Mouse (Mus musculus) cerebellum, postnatal 10 days (tissue): Measurements from ENCODE around the gene Chil3.
A peak's percentile ranks its signal among the peaks of the same experiment; 100 is the strongest.
"Not testable (repeated sequence)": the region's sequence is repeated elsewhere in the genome, so short reads cannot be mapped to it uniquely, and the experiment has no call there.

Source experiments
- DNase-seq, 2 experiments: peaks; one replicate each; pipeline ENCODE4 v3.0.0; 2021; ENCODE audit warnings: mixed read lengths in 2 of 2

Chil3 gene

DNA sequence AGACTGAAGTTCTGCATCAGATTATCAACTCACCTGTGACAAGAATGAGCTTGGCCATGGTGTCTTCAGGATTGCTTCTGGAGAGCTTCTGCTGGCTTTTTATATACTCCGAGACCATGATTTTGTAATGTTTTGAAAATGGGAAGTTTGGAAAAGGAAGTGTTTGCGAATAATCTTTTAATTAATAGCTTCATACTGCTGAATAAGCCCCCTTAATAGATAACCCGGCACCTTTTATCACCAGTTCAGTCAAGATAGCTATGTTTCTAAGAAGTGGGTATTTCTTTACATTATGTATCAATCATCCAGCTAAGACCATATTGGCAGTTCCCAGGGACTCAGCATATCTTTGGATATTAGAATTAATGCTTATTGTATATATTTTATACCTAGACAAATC, at the start of gene Chil3:
Gene Chil3 (minus strand): TSS at position 101 of the 400 bp plus-strand sequence.
- DNase-seq: no peak

DNA sequence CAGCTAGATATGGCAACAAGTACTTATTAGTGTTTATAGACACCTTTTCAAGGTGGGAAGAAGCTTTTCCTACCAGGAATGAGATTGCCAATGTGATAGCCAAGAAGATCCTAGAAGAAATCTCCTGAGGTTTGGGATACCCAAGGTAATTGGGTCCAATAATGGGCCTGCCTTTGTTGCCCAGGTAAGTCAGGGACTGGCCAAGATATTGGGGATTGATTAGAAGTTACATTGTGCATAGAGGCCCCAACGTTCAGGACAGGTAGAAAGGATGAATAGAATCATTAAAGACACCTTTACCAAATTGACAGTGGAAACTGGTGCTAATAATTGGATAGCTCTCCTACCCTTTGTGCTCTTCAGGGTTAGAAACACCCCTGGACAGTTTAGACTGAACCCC, 30.7 kb upstream of the Chil3 start:
- not testable (repeated sequence) for DNase-seq

DNA sequence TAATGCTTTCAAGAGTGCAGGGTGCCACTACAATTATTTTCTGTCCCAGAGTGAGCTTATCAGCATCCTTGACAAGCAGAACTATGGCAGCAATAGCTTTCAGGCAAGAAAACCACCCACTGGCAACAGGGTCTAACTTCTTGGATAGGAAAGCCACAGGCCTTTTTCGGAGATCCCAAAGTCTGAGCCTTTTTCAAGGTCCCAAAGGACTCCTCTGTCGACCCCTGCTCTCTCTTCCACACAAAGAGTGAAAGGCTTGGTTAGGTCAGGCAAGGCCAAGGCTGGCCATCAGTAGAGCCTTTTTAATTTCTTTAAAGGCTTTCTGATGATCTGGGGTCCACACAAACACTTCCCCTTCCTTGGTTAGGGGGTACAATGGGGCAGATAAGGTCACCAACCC, 29.9 kb upstream of the Chil3 start:
- not testable (repeated sequence) for DNase-seq

DNA sequence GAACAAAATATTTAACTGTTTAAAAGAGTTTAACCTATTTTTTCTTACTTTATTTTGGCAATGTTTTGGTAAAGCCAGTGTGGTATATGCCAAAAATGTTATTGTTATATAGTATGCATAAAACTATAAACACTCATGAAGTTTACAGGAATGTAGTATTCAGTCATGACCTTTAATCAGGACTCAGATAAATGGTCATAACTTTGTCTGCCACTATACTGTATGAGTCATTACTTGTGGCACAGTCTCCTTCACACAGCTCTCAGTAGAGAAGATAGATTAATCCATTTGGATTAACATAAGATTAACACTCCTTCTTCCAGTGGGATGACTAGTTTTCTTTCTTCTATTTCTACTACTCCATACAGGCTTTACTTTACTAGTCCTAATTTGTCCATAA, 28.9 kb upstream of the Chil3 start:
- no peak for DNase-seq

DNA sequence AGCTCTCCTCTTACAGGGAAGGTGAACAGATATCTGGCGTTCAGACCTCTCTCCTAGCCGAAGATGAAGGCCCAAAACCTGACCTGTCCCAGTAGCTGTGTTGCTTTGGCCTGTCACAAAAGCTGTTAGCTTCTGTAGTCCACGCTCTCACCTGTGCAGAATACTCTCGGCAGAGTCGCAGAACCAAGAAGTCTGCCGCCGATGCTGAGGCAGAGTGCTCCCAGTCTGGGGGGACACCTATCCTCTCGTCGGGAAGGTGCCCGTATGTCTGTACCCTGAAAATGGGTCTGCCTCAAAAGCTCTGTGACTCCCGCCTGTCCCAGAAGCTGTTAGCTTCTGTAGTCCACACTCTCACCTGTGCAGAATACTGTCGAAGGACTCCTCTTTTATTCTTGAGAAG, 28.1 kb upstream of the Chil3 start:
- no peak for DNase-seq

DNA sequence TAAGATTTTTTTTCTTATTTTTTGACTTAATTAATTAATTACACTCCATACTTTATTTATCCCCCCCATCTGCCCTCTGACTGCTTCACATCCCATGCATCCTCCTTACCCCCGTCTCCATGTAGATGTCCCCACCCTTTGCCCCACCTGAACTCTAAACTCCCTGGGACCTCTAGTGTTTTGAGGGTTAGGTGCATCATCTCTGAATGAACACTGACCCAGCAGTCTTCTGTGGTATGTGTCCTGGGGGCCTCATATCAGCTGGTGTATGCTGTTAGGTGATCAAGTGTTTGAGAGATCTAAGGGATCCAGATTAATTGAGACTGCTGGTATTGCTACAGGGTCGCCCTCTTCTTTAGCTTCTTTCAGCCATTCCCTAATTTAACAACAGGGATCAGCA, 20.6 kb upstream of the Chil3 start:
- DNase-seq: no peak

DNA sequence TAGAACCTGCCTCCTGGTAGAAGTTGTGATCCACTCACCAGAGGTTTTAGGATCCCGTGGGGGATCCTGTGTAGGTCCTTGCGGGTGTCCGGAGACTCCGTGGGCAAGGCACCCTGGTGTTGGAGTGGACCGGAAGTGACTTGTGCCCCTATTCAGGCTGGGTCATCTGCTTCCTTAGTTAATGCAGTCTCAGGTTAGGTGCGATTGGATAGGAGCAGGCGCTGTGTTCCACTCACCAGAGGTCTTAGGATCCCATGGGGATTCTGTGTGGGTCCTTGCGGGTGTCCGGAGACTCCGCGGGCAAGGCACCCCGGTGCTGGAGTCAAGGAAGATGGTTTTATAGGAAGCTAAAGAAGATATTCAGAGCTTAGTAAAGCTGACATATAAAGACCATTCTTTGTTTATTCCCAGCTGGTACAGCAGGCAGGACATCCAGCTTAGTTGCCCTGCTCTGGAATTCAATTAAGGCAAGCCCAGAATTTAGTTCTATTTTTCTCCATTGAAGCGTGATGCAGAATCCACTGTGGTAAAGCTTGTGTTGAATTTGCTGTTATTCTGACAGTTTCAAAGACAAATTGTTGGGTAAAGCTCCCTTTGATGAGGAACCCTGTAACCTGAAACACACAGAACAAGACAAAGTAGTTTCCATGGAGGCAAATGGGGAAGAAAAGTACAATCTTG, 10.3 kb upstream of the Chil3 start:
- no peak for DNase-seq

DNA sequence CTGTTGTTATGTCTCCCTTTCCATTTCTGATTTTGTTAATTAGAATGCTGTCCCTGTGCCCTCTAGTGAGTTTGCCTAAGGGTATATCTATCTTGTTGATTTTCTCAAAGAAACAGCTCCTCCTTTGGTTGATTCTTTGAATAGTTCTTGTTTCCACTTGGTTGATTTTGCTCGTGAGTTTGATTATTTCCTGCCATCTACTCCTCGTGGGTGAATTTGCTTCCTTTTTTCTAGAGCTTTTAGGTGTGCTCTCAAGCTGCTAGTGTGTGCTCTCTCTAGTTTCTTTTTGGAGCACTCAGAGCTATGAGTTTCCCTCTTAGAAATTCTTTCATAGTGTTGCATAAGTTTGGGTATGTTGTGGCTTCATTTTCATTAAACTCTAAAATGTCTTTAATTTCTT, 7.6 kb upstream of the Chil3 start:
- DNase-seq: not testable (repeated sequence)

DNA sequence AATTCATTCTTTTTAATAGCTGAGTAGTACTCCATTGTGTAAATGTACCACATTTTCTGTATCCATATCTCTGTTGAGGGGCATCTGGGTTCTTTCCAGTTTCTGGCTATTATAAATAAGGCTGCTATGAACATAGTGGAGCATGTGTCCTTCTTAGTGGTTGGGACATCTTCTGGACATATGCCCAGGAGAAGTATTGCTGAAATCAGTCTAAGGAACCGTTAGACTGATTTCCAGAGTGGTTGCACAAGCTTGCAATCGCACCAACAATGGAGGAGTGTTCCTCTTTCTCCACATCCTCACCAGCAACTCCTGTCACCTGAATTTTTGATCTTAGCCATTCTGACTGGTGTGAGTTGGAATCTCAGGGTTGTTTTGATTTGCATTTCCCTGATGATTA, 5.1 kb upstream of the Chil3 start:
- not testable (repeated sequence) for DNase-seq

DNA sequence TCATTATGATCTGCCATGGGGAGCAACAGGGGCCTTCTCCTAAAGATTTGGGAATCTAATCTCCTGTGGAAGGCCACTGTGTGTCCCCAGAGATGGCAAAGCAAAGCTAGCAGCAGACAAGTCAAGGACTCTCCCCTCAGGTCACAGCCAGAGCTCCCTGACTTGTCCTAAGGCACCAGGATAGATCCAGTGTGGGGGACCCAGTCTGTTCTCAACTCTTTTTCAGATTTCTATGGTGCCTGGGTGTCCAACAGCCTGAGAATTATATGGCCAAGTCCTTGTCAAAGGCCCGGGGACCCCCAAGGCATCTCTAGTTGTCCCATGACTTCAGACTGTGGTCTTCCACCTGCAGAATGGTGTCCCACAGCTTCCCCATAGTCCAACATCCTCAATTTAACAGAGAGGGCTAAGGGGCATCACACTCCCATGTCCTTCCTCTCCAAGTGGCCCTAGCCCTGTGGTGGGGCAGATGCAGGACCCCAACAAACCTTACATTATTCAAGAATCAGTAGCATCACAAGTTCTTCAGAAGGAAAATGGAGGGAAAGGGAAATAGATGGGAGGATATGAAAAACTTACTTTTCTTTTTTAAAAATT, 3.9 kb upstream of the Chil3 start:
- no peak for DNase-seq

DNA sequence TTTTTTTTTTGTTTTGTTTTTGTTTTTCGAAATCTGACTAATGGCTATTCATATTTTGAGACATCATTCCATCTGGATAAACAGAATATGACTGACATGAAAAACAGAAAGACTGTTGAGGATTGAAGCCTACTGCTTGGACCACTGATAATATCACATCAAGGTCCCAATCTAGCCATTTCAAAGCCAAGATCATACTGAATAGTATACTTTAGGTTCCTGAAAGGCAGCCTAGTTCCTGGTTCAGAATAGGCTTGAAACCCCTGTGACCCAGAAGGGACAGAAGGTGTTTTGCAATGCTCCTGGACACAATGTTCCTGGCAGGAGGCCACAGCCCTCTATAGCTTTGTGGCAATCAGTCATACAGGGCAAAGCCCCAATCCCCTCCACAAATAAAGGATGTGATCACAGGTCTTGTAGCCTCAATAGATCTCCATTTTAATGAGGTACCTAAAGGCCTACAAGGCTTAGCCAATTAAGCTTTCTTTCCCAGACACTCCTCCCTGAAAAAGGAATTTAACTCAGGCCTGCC, 3.2 kb upstream of the Chil3 start:
- peak in 1 of 2 experiments; percentile 4 for DNase-seq

DNA sequence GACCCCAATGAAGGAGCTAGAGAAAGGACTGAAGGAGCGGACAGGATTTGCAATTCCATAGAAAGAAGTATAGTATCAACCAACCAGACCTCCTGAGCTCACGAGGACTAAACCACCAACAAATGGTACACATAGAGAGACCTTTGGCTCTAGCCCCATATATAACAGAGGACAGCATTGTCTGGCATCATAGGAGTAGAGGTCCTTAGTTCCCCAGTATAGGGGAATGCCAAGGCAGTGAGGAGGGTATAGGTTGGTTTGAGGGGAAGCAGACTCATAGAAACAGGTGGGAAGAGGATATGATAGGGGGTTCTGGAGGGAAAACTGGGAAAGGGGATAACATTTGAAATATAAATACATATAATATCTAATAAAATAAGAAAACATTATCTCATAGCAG, 13.0 kb downstream of the Chil3 start:
- no peak for DNase-seq

DNA sequence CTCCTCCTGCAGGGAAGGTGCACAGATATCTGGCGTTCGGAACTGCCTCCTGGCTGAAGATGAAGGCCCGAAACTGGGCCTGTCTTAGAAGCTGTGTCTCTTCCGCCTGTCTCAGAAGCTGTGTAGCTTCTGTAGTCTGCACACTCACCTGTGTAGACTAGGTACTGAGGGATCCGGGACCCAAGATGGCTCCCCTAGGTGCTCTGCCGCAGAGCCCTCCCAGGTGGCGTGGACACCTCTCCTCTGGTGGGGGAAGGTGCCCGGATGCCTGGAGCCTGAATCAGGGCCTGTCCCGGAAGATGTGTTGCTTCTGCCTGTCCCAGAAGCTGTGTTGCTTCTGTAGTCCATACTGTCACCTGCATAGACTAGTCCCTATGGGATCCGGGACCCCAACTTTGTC, 23.3 kb downstream of the Chil3 start:
- DNase-seq: no peak

DNA sequence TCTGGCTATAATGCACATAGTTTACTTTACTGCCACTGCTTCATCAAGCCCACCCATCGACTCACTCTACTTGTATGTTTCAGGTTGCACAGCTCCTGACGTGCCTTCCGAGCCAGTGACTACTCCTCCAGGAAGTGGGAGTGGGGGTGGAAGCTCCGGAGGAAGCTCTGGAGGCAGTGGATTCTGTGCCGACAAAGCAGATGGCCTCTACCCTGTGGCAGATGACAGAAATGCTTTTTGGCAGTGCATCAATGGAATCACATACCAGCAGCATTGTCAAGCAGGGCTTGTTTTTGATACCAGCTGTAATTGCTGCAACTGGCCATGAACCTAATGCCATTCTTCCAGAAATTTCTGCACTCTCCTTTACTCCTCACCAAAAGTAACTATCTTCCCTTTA, 35.7 kb downstream of the Chil3 start:
- peak; percentile 95 for DNase-seq

DNA sequence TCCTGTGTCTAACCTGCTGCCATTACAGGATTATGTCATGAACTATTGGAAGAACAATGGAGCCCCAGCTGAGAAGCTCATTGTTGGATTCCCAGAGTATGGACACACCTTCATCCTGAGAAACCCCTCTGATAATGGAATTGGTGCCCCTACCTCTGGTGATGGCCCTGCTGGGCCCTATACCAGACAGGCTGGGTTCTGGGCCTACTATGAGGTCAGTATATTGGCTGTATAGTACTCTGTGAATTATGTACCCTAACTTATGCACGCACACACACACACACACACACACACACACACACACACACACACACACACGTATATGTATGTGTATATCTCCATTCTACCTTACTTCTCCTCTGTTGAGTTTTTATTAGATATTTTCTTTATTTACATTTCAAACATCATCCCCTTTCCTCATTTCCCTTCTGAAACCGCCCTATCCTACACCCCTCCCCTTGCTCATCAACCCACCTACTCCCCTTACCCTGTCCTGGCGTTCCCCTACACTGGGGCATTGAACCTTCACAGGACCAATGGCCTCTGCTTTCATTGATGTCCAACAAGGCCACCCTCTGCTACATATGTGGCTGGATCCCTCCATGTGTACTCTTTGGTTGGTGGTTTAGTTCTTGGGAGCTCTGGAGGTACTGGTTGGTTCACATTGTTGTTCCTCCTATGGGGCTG, 38.4 kb downstream of the Chil3 start:
- DNase-seq: no peak

DNA sequence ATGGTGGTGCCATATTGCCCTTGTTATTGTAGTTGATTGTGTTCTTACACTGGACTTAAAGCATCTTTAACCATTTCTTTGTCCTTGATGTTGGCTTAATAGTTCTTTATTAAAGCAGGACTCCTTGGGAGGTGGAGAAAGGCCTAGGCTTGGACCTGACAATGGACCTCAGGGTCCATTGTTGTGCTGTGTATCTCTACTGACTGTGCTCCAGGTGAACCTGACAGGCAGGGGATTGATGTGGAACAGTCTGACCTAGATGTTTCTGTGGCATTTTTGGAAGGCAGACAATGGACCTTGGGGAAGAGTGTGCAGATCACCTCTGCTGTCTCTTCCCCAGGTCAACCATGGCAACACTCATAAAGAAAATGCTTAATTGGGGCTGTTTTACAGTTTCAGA, 40.4 kb downstream of the Chil3 start:
- DNase-seq: no peak

DNA sequence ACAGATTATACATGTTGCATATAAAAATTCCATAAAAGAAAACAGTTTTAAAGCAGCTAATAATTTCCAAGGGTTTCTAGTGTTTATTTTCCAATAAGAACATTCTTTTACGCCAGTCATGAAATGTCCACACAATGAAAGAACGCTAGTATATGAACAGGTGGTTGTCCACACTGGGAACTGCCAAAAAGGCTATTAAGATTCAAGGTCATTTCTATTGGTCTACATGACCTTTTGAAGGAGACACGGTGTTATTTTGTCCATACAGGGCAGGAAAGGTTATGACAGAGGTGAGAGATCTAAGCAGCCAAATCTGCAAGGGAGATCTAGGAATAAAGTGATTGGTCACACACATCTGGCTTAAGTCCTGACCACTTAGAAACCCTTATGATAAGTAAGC, 54.4 kb downstream of the Chil3 start, which contains the start of gene Chia1:
Gene Chia1 (plus strand): TSS at position 301 of the 400 bp plus-strand sequence.
- no peak for DNase-seq
